Mouse (Mus musculus) lung, postnatal 0 days (tissue): ENCODE data around the gene Hip1r.

Experiments used
- CTCF ChIP-seq: IDR thresholded peaks from 2 replicates; pipeline ENCODE4 v1.5.1; 2016; ENCODE audit warnings: antibody characterized with exemption, mild to moderate bottlenecking
- EP300 ChIP-seq: IDR thresholded peaks from 2 replicates; pipeline ENCODE4 v1.6.1; 2016; ENCODE audit warnings: antibody characterized with exemption, mild to moderate bottlenecking, control low read depth

GRCm38 (mm10) chr5:123935931-123936330, 37.5 kb upstream of the Hip1r start:
- TF ChIP-seq CTCF, result no peak
- TF ChIP-seq EP300, result no peak
